Mouse (Mus musculus) spleen, adult 2 months (tissue): ENCODE results near the gene Efhd1. TPM values are rescaled to one million over a fixed set of nuclear protein-coding genes. Genes with fewer than 3 reads are reported as not detected.
A peak's percentile ranks its signal among the peaks of the same experiment; 100 is the strongest.

Experiments
- DNase-seq, 2 experiments: peaks; one replicate each; pipeline versions ENCODE4 v3.0.0 to v3.0.0-alpha.2; 2012 to 2021; ENCODE audit warnings: low spot score in 2 of 2, low read depth in 1 of 2
- H3K27ac ChIP-seq: fragments of 200-500 bp; 2 replicates; pipeline ENCODE4 v1.5.1; 2012; ENCODE audit warnings: low read length, inconsistent platforms; ENCODE audit not compliant: insufficient read depth
- H3K27me3 ChIP-seq: fragments of 200-500 bp; 2 replicates; pipeline ENCODE4 v1.6.1; 2012; ENCODE audit warnings: mild to moderate bottlenecking, moderate library complexity, low read length, inconsistent platforms; ENCODE audit not compliant: control insufficient read depth, insufficient read depth
- H3K36me3 ChIP-seq: fragments of 200-500 bp; 2 replicates; pipeline ENCODE4 v1.6.1; 2012; ENCODE audit warnings: mild to moderate bottlenecking, low read length, inconsistent platforms; ENCODE audit not compliant: control insufficient read depth, insufficient read depth
- H3K4me1 ChIP-seq: fragments of 200-500 bp; 2 replicates; pipeline ENCODE4 v1.6.1; 2011; ENCODE audit warnings: inconsistent platforms; ENCODE audit not compliant: control insufficient read depth, insufficient read depth, insufficient read length
- H3K4me3 ChIP-seq: fragments of 200-500 bp; 2 replicates; pipeline ENCODE4 v1.5.1; 2011; ENCODE audit warnings: mild to moderate bottlenecking, inconsistent platforms; ENCODE audit not compliant: insufficient read depth, insufficient read length; ENCODE audit errors: extremely low read depth
- CTCF ChIP-seq: fragments of 200-500 bp; IDR thresholded peaks from 2 replicates; pipeline ENCODE4 v1.5.1; 2011; ENCODE audit warnings: mild to moderate bottlenecking, inconsistent platforms; ENCODE audit not compliant: insufficient read depth, insufficient read length, insufficient replicate concordance; ENCODE audit errors: extremely low read depth
- POLR2A ChIP-seq: fragments of 200-500 bp; IDR thresholded peaks from 2 replicates; pipeline ENCODE4 v1.6.1; 2011; ENCODE audit warnings: low read depth, low read length, inconsistent platforms
- WGBS: fragments of 180-500 bp; shearing (Covaris S2); methylation state at CpG from one replicate; pipeline ENCODE4 v1.1.7; 2018; 5-methylcytosine and 5-hydroxymethylcytosine counted together
- polyA plus RNA-seq: library from polyadenylated mRNA; depleted of rRNA; stranded (reverse); fragments of >200 nt; gene quantifications from 2 replicates; pipeline ENCODE4 v1.2.3, GENCODE M21; 2012

Gene Efhd1
- polyA plus RNA-seq, 1 experiment = 26.0 TPM

DNA sequence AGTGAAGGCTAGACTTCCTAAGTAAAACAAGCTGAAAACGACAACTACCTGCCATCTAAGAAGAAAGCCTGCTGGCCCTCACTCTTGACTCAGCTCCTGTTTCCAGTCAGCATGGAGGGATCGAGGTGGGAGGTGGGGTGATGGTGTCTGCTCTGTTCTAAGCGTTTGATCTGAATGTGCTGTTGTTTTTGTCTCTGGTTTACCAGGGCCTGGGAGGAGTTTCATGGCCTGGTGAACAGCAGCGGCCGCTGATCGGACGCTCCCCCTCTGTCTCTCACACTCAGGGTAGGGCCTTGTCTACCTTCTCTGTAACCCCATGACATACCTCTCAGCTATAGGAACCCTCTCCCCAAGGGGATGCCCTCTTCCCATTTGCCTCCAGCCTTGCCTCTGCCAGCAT, 32.0 kb upstream of the Efhd1 start:
- no peak for DNase-seq
- TF ChIP-seq POLR2A (no peak), CTCF (no peak)
- Histone ChIP-seq H3K4me1 (no peaks in the 10 kb centered on the region), H3K27me3 (no peaks in the 10 kb centered on the region), H3K27ac (no peak overlapping the region), H3K36me3 (peaks cover 27% of the 10 kb centered on the region), H3K4me3 (no peak overlapping the region)
- WGBS = 95% methylated on average over 7 of the region's 7 CpGs

DNA sequence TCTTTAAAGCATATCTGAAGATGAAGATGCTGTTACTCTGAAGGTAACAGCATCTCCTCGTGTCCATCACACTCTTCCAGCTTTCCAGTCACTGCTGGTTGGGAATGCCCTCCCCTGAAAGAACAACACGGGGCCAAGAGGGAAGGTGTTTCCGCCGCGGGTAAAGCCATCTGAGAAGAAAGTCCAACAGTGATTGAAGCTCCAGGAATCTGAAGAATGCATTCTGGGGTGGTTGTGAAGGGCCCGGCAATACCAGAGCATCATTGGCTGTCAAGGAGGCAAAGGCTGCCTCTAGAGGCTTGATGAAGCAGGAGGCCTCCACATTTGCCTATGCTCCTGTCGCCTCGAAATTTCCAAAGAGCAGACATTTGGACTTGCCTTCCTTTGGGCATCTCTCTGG, 25.1 kb upstream of the Efhd1 start:
- DNase-seq = no peak
- peaks cover 11% of the 10 kb centered on the region for H3K36me3 ChIP-seq
- no peak overlapping the region for H3K27ac ChIP-seq
- 90% methylated on average over 8 of the region's 8 CpGs for WGBS
- H3K27me3 ChIP-seq = no peaks in the 10 kb centered on the region
- no peak overlapping the region for H3K4me3 ChIP-seq
- no peak for TF ChIP-seq POLR2A
- no peak for TF ChIP-seq CTCF
- H3K4me1 ChIP-seq = no peaks in the 10 kb centered on the region

DNA sequence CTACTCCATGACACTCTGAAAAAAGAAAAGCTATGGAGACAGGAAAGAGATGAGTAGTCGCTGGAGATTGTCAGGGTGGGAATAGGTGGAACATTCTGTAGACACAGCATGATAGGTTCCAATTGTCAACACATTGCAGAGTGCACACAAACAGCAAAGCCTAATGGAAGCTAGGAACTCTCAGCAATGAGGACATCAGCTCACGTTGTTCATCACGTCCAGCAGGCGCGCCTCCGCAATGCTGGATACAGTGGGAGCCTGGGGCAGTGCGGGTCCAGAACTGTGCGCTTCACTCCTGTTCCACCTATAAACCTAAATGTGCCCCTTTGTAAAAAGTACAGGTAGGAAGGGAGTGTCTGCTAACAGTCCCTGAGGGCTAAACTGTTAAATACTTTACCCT, 21.1 kb upstream of the Efhd1 start:
- H3K4me1 ChIP-seq = no peaks in the 10 kb centered on the region
- no peak for TF ChIP-seq CTCF
- TF ChIP-seq POLR2A = no peak
- no peak for DNase-seq
- H3K27me3 ChIP-seq = no peaks in the 10 kb centered on the region
- no peak overlapping the region for H3K27ac ChIP-seq
- no peak overlapping the region for H3K4me3 ChIP-seq
- H3K36me3 ChIP-seq = peaks cover 7% of the 10 kb centered on the region
- 94% methylated on average over 8 of the region's 8 CpGs for whole genome bisulfite sequencing

DNA sequence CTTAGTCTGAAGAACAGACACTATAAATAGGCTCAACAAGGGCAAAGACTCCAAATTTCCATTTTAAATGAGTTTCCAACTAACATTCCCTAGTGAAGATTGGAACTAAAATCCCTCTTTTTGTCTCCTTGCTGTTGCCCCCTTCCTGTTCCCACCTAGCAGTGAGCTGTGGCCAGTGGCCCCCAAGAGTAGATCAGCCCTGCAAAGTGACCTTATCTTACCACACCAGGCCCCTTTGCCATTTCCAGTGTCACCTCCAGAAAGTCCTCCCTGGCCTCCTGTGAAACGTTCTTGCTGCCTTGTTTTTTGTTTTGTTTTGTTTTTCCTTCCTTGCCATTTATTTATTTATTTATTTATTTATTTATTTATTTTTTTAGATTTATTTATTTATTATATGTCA, 18.7 kb upstream of the Efhd1 start:
- DNase-seq = no peak
- H3K36me3 ChIP-seq = no peaks in the 10 kb centered on the region
- no peaks in the 10 kb centered on the region for H3K4me1 ChIP-seq
- H3K27me3 ChIP-seq = no peaks in the 10 kb centered on the region
- WGBS = 16% methylated on average over 1 of the region's 1 CpGs
- H3K27ac ChIP-seq = no peak overlapping the region
- H3K4me3 ChIP-seq = no peak overlapping the region
- TF ChIP-seq POLR2A (no peak), CTCF (no peak)

DNA sequence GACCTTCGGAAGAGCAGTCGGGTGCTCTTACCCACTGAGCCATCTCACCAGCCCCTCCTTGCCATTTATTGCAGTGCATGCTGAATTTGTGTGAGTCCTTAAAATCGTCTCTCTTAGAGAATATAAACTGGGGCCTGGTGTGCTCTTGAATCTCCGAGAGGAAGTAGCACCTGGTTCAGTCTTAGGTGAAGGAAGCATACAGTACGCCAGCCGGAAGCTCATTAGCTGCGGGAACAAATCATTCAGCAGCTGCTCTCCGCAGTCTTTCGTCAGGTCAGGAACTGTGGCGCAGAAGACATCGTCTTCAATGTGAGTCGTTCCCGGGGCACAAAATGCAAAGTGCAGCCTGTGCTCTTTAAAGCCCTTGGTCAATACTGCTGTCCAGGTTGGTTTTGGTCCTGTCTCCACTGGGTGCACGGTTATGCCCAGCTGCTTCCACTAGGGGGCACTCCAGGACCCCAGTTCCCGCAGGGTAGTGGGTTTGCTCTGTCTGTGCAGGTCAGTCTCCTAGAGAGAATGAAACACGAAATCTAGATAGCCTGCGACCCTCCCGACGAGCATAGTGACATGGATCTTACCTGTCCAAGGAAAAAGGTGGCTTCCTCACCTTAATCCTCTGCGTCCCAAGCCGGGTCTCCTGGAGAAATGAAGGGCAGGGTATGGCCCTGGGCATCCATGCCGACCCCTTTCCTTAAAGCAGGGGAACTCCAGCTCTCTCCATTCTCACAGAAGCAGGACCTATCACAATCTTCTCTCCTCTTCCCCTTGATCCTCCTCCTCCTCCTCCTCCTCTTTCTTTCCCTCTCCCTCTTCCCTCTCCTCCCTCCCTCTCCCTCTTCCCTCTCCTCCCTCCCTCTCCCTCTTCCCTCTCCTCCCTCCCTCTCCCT, 18.0 kb upstream of the Efhd1 start:
- no peak overlapping the region for H3K27ac ChIP-seq
- 26% methylated on average over 22 of the region's 22 CpGs for WGBS
- H3K36me3 ChIP-seq = no peaks in the 10 kb centered on the region
- H3K27me3 ChIP-seq = no peaks in the 10 kb centered on the region
- peak overlapping the region; percentile 43; the same call in 1 of the 2 replicates for H3K4me3 ChIP-seq
- TF ChIP-seq CTCF (peak; percentile 71; the same call in 1 of the 2 replicates), POLR2A (no peak)
- H3K4me1 ChIP-seq = no peaks in the 10 kb centered on the region
- DNase-seq = peak; percentile 15 to 65

DNA sequence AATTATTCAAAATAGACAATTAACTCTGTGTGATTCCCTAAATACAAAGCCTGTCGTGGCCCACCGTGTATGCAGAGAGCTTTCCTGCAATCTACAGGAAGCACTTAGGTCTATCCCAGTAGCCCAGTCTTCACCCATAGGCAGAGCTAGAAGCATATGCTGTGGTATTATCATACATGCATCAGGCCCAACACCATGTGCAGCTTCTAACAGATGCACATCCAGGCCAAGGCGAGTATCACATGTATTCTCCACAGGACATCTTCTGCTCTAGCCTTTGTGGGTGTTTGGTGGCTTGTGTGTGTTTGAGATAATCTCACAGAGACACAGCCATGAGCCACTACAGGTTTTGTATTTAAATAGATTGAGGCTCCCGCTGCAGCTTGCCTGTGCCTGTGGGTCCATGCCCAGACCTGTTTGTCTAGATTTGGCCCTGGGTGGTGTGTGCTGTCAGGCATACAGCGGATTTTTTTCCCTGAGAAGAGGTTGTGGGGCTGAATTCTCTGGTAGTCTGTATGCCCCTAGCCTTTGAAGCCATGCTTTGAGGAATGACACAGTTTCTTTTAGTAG, 12.0 kb upstream of the Efhd1 start:
- Histone ChIP-seq H3K27me3 (no peaks in the 10 kb centered on the region), H3K4me3 (no peak overlapping the region), H3K36me3 (no peaks in the 10 kb centered on the region), H3K4me1 (no peaks in the 10 kb centered on the region), H3K27ac (no peak overlapping the region)
- DNase-seq = no peak
- WGBS = 79% methylated on average over 5 of the region's 5 CpGs
- TF ChIP-seq CTCF = no peak
- TF ChIP-seq POLR2A = no peak

DNA sequence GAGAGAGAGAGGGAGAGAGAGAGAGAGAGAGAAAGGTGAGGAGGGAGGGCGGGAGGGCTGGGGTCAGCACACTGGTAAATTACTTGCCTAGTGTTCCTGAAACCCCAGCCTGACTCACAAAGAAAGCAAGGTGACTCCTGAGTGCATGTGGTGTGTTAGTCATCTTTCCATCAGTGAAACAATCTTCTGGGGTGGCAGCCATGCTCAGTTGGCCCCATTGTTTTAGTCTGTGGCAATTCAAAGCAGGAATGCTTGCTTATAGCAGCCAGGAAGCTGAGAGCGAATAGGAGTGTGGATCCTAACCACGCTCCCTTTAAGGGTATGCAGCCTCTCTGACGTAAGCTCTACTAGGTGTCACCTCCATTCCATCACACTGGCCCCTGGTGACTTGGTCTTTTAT, 9.0 kb upstream of the Efhd1 start:
- Histone ChIP-seq H3K36me3 (no peaks in the 10 kb centered on the region), H3K27ac (no peak overlapping the region), H3K27me3 (0 out of 2 replicates have a peak, but pooled peaks cover 2% of the 10 kb centered on the region), H3K4me1 (no peaks in the 10 kb centered on the region), H3K4me3 (no peak overlapping the region)
- DNase-seq = no peak
- no peak for TF ChIP-seq POLR2A
- no peak for TF ChIP-seq CTCF
- 80% methylated on average over 4 of the region's 4 CpGs for WGBS
